Mouse (Mus musculus) embryo, embryonic 10.5 days (tissue): Measurements from ENCODE around the gene Crat.
"Not testable (repeated sequence)": the region's sequence is repeated elsewhere in the genome, so short reads cannot be mapped to it uniquely, and the experiment has no call there.

Source experiments
- DNase-seq: peaks from one replicate; pipeline ENCODE4 v3.0.0-alpha.2; 2015; ENCODE audit warnings: low spot score

Gene Crat

GRCm38 (mm10) chr2:30440211-30440700 lies 24.6 kb upstream of the Crat start:
- DNase-seq, result no peak

DNA sequence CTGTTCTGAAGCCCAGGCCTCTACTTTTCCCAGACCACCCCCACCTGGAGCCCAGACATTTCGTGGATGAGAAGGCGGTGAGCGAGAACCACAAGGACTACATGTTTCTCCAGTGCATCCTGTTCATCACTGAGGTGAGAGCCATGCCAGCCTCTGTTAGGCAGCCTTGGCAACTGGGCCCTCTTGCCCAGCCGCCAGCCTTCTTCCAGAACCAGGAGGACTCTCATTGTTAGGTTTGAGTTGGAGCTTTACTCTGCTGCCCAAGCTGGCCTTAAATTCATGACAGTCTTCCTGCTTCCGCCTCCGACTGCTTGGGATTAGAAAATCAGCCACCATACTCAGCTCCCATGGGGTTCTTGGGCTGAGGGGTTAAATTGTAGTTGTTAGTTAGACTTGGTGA lies 24.0 kb upstream of the Crat start:
- no peak for DNase-seq

GRCm38 (mm10) chr2:30437791-30438190 lies 22.2 kb upstream of the Crat start:
- DNase-seq, result no peak

- DNase-seq, result no peak
Observed at GRCm38 (mm10) chr2:30436809-30437208, 21.2 kb upstream of the Crat start.

- DNase-seq, result no peak
Observed at GRCm38 (mm10) chr2:30436156-30436545, 20.5 kb upstream of the Crat start.

- peak; percentile 88 for DNase-seq
Observed at GRCm38 (mm10) chr2:30435326-30436155, 19.9 kb upstream of the Crat start.

DNA sequence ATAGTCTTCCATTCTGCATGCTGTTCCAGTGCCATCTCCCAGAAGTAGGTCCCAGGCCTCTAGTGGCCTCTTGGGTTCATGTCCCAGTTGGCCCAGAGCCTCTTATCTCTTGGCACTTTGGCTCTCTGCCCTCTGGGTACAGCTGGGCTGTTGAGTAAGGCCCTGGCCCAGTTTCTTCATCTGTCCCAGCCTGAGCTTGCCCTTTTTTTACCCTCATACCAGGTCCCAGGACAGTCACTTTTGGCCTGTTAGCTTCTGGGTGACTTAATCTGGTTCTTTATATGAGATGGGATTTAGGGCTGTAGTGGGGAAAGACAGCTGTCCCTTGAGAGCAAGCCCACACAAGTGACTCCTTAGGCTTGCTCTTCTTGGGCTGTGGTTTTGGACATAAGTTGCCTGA lies 13.5 kb upstream of the Crat start:
- DNase-seq, result no peak

- DNase-seq, result no peak
Observed at GRCm38 (mm10) chr2:30421432-30421831, 5.8 kb upstream of the Crat start.

DNA sequence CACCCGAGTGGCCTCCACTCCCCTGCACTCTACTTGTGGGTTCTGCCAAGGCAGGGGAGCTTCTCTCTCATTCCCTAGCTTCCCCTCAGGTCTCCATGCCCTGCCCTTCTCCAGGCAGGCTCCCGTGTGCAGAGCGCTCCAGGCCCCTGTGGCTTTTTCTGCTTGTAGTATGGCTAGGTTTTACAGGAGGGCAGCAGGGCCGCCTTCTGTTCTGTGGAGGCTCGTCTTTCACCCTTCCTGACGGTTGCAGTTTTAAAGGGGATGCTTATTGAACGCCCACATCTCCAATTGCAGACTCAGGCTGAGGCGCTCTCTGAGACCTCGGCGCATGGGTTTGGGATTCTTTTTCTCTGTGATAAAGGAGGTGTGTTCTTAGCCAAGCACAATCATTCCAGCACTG lies 3.5 kb upstream of the Crat start:
- DNase-seq, result peak; percentile 36

- DNase-seq, result no peak
Observed at GRCm38 (mm10) chr2:30418259-30418658, 2.6 kb upstream of the Crat start.

GRCm38 (mm10) chr2:30417595-30418165 lies 2.1 kb upstream of the Crat start:
- no peak for DNase-seq

DNA sequence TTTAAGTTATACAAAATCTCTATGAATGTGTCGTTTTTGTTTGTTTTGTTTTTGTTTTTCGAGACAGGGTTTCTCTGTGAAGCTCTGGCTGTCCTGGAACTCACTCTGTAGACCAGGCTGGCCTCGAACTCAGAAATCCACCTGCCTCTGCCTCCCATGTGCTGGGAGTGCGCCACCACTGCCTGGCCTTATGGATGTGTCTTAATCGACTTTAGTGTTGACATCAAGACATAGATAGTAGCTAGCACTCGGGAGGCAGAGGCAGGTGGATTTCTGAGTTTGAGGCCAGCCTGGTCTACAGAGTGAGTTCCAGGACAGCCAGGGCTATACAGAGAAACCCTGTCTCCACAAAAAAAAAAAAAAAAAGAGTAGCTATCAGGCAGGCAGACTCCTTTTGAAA lies 1.5 kb upstream of the Crat start:
- not testable (repeated sequence) for DNase-seq

- peak; percentile 63 for DNase-seq
Observed at GRCm38 (mm10) chr2:30416649-30416965, 994 bp upstream of the Crat start.

DNA sequence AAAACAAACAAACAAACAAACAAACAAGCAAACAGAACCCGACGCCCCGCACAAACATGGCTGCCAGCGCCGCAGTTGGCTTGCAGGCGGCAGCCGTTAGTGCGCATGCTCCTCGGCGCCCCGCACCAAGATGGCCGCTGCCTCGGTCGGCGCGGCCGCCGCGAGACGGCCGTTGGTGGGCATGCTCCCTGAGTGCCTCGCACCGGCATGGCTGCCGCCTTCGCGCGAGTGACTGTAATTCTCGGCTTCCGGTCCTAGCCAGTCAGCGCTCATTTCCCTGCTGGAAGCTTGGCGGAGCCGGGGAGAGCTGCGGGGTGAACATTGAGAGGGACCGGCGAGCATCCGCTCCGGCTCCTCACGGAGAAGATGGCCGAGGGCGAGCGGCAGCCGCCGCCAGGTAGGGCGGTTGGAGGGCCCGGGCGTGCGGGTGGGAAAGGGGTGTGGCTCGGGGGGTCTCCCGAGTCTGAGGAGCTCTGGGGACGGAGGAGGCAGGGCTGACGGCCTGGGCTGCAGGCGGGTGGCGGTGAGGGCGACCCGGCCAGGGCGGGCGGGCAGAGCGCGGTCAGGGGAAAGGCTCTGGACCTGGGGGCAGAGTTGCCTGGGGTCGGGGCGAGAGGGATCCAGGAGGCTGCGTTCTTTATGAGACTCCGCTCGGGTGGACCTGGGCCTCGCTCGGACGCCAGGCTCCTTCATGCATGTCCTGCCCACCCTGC lies 479 bp upstream of the Crat start, which contains the start of gene Ptpa:
TSS of gene Ptpa (plus strand) at position 104 of the 713 bp plus-strand sequence.
- DNase-seq, result peak; percentile 93

GRCm38 (mm10) chr2:30414681-30415080 lies 932 bp downstream of the Crat start:
- no peak for DNase-seq

- no peak for DNase-seq
Observed at GRCm38 (mm10) chr2:30414101-30414500, 1.5 kb downstream of the Crat start.

DNA sequence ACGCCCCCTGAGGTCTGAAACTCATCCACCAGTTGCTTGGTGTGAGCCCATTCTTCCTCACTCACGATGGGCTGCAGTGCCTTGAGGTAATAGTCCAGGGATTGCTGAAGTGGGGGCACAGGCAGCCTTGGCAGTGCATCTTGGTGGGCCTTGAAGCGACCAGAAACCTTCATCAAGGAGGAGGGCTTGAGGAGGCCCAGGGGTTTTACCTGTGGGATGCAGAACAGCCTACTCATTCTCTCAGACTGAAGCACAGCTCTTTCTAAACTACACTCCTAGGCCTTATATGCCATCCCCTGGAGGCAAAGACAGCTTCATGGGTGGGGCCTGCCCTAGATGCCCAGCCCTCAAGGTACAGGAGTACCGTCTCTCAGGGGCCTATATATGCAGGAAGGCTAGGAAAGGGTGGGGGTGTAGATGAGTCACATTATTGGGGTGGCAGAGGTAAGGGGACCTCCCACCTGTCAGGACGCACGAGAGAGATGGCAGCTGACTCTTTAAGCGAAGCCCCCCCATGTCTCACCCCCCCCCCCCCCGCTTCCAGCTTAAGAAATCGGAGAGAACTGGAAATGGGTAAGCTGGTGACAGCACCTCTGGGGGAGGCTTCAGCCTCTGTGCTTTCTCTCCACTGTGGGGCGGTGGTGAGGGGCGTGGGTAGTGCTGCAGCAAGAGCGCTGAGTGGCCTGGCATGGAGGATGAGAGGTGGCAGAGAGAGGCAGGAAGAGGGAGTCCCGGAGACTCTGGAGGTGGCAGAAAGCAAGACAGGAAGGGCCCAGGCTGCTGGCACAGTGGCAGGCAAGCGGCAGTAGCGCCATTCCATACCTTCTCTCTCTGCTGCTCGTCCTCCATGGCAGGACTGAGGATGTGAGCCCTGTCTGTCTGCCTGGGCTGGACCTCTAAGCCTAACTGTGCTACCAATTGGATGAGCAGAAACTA lies 2.3 kb downstream of the Crat start:
- DNase-seq, result no peak

- no peak for DNase-seq
Observed at GRCm38 (mm10) chr2:30409454-30410176, 6.0 kb downstream of the Crat start.

DNA sequence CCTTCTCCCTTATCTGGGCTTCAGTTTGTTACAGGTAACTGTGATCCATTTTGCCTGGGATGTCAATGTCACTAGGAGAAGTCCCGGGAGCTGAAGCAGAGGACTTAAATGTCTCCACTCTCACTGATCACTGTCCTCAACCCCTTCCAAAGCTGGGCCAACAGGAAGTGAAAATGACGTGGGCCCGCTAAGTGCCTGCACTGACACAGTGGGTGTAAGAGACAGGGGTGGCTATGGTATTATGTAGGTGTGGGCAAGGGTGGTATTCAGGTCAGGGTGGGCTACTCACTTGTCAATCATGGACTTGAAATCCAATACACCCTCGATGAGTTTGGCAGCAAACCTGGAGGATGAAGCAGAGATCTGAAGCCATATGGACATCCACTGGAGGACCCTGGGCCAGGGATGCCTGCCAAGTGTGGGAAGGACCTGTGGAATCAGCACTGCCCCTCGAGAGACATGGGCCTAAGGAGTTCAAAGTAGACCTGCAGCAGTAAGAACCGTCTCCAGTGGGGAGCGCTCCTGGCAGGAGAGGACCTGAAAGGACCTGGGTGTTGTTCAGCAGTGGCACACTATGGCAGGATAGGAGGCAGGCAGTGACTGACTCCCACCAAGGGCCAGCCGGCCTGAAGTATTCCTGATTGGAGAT lies 7.0 kb downstream of the Crat start:
- no peak for DNase-seq

DNA sequence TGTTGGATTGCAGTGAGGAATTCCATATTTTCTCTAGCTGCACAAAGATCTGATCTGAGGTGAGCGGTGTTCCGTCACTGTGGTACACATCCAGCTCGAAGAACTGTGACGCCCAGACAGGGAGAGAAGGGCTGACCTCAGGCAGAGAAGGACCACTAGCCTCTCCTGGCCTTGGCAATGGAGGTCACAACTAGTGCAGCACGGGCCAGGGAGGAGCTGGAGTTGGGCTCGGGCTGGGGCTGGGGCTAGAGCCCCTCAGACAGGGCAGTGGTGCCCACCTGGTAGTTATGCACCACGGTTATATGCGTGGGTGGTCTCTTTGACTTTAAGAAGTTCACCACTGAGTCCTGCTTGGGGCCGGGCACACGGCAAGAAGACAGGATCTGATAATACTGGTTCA lies 7.8 kb downstream of the Crat start:
- no peak for DNase-seq

DNA sequence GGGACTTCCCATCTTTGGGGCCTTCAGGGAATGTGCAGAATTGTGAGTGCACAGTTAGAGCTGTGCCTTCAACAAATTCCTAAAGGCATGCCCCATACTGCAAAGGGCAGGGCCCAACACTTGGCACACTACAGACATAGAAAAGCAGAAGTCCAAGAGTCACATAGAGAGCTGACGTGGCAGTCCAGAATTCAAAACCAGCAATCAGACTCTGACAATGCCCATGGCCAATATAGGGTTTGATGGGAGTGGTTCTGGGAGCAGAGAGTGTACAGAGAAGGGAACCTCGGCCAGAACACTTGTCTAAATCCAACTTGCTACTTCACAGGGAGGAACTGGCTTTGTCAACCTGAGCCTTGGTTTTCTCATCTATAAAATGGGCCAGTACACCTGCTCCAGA lies 8.4 kb downstream of the Crat start:
- no peak for DNase-seq
